Mouse (Mus musculus): ENCODE measurements around the gene Flnb.

Flnb gene

DNA sequence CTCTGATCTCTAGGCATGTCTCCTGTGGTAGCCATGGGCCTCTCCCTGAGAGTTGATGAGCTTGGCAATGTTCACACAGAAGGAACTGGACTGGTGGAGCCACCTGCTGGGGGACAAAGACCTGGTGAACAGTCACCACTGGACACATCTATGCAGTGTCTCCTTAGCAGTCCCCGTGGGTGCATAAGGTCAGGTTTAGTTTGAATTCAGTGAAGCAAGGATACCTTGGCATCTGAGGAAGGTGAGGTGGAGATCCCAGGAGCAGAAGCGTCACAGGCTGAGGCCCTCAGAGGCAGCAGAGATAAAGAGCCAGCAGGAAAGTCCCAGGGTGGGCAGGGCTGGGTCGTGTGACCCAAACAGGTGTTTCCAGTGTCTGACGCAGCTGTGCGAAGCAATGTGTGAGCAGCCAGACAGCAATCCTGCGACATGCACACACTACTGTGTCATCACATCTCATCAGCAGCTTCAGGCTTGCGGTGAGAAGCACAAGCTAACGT lies 176.6 kb downstream of the Flnb start, which contains the start of gene Dnase1l3:
TSS of gene Dnase1l3 (minus strand) at position 303 of the 497 bp plus-strand sequence.
- DNase-seq (ENCODE audit: low read depth), result peak; percentile 37

DNA sequence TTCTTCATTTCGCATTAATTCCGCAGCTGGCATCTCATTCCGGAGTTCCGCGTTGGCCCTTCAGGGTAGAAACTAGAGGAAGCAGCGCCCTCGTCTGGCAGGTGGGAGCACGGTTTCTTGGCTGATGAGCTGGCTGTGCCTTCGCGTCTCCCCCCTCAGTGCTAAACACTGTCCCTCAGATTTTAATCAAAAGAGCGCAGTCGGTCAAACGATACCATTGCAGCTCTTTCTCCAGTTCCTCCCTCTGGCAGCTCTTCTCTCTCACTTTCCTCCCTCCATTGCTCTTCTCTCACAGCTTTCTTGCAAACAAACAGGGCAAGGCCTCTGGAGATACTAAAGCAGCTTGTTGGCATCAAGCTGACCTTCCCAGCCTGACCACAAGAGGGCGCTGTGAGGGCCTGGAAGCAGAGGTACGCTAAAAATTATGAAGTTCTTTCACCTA lies 179.5 kb downstream of the Flnb start:
- DNase-seq (ENCODE audit: low read depth), result peak; percentile 75

DNA sequence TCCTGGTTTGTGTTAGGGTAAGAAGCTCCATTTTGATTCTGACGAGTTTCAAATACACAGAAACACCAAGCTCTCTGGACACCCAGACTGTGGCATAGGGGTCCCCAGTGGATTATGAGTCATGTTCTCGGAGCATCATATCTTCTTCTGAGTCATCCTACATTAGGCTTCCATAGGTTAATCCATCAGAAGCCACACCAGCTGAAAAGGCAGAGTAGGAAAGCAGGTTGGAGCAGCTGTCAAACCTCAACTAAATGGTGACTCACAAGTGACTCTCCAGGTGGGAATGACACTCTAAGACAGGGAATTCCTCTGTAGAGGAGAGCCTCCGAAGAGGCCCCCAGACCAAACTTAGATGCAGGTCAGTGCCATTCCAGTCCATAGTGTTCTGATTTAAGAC lies 181.3 kb downstream of the Flnb start:
- DNase-seq (ENCODE audit: low read depth), result peak; percentile 39

DNA sequence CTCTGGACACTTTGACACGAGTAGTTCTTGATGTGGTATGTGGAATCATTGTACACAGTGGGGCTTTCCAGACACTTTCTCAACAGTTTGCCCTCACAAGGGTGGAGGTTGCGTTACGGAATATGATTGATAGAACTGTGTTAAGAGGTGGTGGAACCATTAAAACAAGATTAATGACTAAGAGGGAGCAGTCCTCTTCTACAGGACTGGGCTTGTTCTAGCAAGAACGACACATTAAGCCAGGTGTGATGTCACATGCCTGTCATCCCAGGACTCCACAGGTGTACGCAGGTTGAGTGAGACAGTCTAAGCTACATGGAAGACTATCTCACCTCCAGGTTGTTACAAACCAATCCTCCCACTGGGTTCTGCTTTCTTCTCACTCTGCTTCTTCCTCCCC lies 181.7 kb downstream of the Flnb start:
- DNase-seq (ENCODE audit: low read depth), result no peak

DNA sequence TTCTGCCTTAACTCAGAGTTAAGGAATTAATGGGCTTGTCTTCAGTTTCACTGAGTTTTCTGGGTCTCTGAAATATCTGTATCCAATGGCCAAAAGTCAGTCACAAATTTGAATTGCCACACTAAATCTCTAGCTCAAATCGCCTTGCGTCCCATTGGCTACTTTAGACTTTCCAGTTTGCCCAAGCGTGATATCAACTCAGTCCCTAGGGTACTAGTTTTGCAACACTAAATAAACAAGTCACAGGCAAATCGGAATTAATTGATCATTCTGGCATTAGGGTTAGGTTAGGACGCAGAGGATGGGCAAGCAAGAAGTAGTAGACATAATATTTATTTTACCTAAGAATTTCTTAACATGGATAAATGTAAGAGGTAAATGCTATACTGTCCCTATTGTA lies 182.5 kb downstream of the Flnb start:
- DNase-seq (ENCODE audit: low read depth), result no peak
